10 mouse cellular contexts compared by ENCODE assay signal in genomic region chr7:139156341-139157058, GRCm38 (mm10). TPM values are rescaled to one million over a fixed set of nuclear protein-coding genes. Genes with fewer than 3 reads are reported as not detected.
A peak's percentile ranks its signal among the peaks of the same experiment; 100 is the strongest.
DNase-seq lines count a peak whose midpoint lies in the region; ATAC-seq and TF ChIP-seq lines count a peak whose summit lies in the region.
"Had no signal": no experiment of that assay in that cellular context is flagged by ENCODE, and none has a peak within 500 bp of the region (broad histone marks: within the 10 kb centered on the region; RNA-seq: fewer than 3 reads in every experiment).

No protein-coding gene starts in this region.

- H3K9ac ChIP-seq in CH12.LX (ENCODE audit: insufficient read depth, low read depth): no peak overlapping the region
- H3K9ac ChIP-seq in hindbrain, embryonic 13.5 days: no peak overlapping the region
- H3K9ac ChIP-seq: lung, embryonic 14.5 days had no signal

- ATAC-seq in hindbrain, embryonic 13.5 days (ENCODE audit: low FRiP score): no peak

- H3K36me3 ChIP-seq in CH12.LX (replicated peaks in 1 of 2; ENCODE audit: control insufficient read depth in 1 of 2, insufficient read depth in 1 of 2, low read length in 1 of 2): no peaks in the 10 kb centered on the region
- H3K36me3 ChIP-seq in hindbrain, embryonic 13.5 days: no peaks in the 10 kb centered on the region

- no peak for TF ChIP-seq RAD21 in CH12.LX (IDR thresholded peaks at IDR 0.05; ENCODE audit: low read depth, low read length)

- peaks cover 2 to 4% of the 10 kb centered on the region in 2 experiments; a peak in 2 of 4 replicates for H3K4me1 ChIP-seq in CH12.LX (ENCODE audit: control insufficient read depth in 1 of 2, insufficient read depth in 2 of 2)
- peaks cover 32% of the 10 kb centered on the region for H3K4me1 ChIP-seq in hindbrain, embryonic 13.5 days (replicated peaks)

- no peaks in the 10 kb centered on the region for H3K79me2 ChIP-seq in CH12.LX (replicated peaks; ENCODE audit: control insufficient read depth, extremely low read depth, insufficient read depth, poor library complexity, severe bottlenecking)

- in situ Hi-C loops in CH12.LX (cut with MboI; ENCODE audit: low pct_ligation_motif_present, low pct_unique_long_range_greater_than_20kb, low sequenced_read_pairs): no loop called here

- no peak for TF ChIP-seq EP300 in CH12.LX (IDR thresholded peaks at IDR 0.05; ENCODE audit: low read length)

- peak overlapping the region; percentile 42; the same call in 1 of the 2 replicates for H3K4me2 ChIP-seq in CH12.LX (ENCODE audit: insufficient read depth, low read depth, poor library complexity, severe bottlenecking)
- no peak overlapping the region for H3K4me2 ChIP-seq in hindbrain, embryonic 13.5 days
- H3K4me2 ChIP-seq: lung, embryonic 14.5 days had no signal

- no peak overlapping the region for H3K27ac ChIP-seq in CH12.LX (ENCODE audit: insufficient read depth, low read depth)
- no peak overlapping the region for H3K27ac ChIP-seq in hindbrain, embryonic 13.5 days

- WGBS in hindbrain, embryonic 13.5 days: 41% methylated on average over 10 of the region's 10 CpGs

- no peak for TF ChIP-seq CTCF in CH12.LX (conservative IDR thresholded peaks at IDR 0.05 in 1 of 2, IDR thresholded peaks at IDR 0.05 in 1 of 2; ENCODE audit: low read depth in 2 of 2, low read length in 2 of 2)

- dilution Hi-C loops in CH12.LX (cut with MboI; ENCODE audit: extremely low pct_ligation_motif_present, extremely low pct_unique_long_range_greater_than_20kb, low sequenced_read_pairs): no loop called here

- H3K27me3 ChIP-seq in CH12.LX (replicated peaks): peaks cover 84% of the 10 kb centered on the region
- H3K27me3 ChIP-seq in hindbrain, embryonic 13.5 days: 0 out of 2 replicates have a peak, but pooled peaks cover 6% of the 10 kb centered on the region

- TF ChIP-seq POLR2A in CH12.LX (IDR thresholded peaks at IDR 0.05; ENCODE audit: low read depth, low read length): no peak

- peak; percentile 15 for DNase-seq in gastrocnemius, postnatal 25 days
- no peak for DNase-seq in gastrocnemius, adult 18-20 months (ENCODE audit: low spot score)
- no peak for DNase-seq in CH12.LX (ENCODE audit: extremely low read depth)
- DNase-seq in kidney, adult 18-20 months: peak; percentile 26
- DNase-seq in lung, postnatal 36 days: peak; percentile 73
- no peak for DNase-seq in adrenal gland, adult 18-20 months (ENCODE audit: low spot score in 2 of 2)
- DNase-seq in adrenal gland, postnatal 10 days: no peak
- DNase-seq: lung, embryonic 14.5 days had no signal

- H3K4me3 ChIP-seq in CH12.LX (replicated peaks in 1 of 3; ENCODE audit: low read depth in 2 of 3, low read length in 2 of 3, poor library complexity in 1 of 3): no peak overlapping the region
- no peak overlapping the region for H3K4me3 ChIP-seq in hindbrain, embryonic 13.5 days

- H3K9me3 ChIP-seq in CH12.LX (replicated peaks; ENCODE audit: low read length): no peaks in the 10 kb centered on the region
- no peaks in the 10 kb centered on the region for H3K9me3 ChIP-seq in hindbrain, embryonic 13.5 days

TF ChIP-seq in CH12.LX, 34 proteins besides CTCF, POLR2A, EP300 and RAD21:
- TF ChIP-seq MAZ (IDR thresholded peaks at IDR 0.05; ENCODE audit: low read depth, low read length) (no peak), BHLHE40 (IDR thresholded peaks at IDR 0.05; ENCODE audit: low read depth, low read length) (peak; percentile 79)

RNA-seq across cellular contexts. Expression of gene Lrrc27, which starts 56.3 kb away (rescaled TPM):
- 1 to 10 TPM; 3.2 to 3.9 TPM for total RNA-seq in gastrocnemius, postnatal 25 days (2021)
- 1 to 10 TPM; 1.9 to 3.0 TPM for total RNA-seq in gastrocnemius, adult 18-20 months (2021)
- 0.21 TPM in 1 of 2 replicates, not detected in the other for total RNA-seq in CH12.LX (2012; rRNA removed)
- total RNA-seq in CH12.LX (2014; rRNA removed): not detected in 2 replicates
- not detected in 2 replicates for polyA plus RNA-seq in CH12.LX (2012; ENCODE audit: insufficient read length, low read depth)
- total RNA-seq in adrenal gland, adult 18-20 months (2021): 10 to 100 TPM in 1 of 2 experiments, 1 to 10 TPM in 1; 8.1 to 14.7 TPM
- 3.5 and 5.0 TPM in 2 replicates for polyA plus RNA-seq in hindbrain, embryonic 13.5 days (2015; fragmentation: Nextera tagmentation; extraction: Ambion mirVana)
- total RNA-seq in adrenal gland, postnatal 10 days (2021): 1 to 10 TPM; 3.9 to 7.7 TPM

RNA-seq across cellular contexts. Expression of gene Stk32c, which starts 56.6 kb away (rescaled TPM):
- total RNA-seq in gastrocnemius, postnatal 25 days (2021): under 1 TPM; 0.36 to 0.48 TPM
- total RNA-seq in gastrocnemius, adult 18-20 months (2021): under 1 TPM; 0.27 to 0.31 TPM
- total RNA-seq in CH12.LX (2012; rRNA removed) (not detected in 2 replicates), CH12.LX (2014; rRNA removed) (not detected in 2 replicates)
- not detected in 2 replicates for polyA plus RNA-seq in CH12.LX (2012; ENCODE audit: insufficient read length, low read depth)
- 1 to 10 TPM; 3.2 to 4.3 TPM for total RNA-seq in adrenal gland, adult 18-20 months (2021)
- 1.1 TPM in 2 replicates for polyA plus RNA-seq in hindbrain, embryonic 13.5 days (2015; fragmentation: Nextera tagmentation; extraction: Ambion mirVana)
- 1 to 10 TPM; 2.7 to 3.5 TPM for total RNA-seq in adrenal gland, postnatal 10 days (2021)
- total RNA-seq: hematopoietic stem cell, adult 5-6 weeks had no signal

Comparison
In these comparisons a context has a peak if more than half of its experiments do, and no peak if none do; other contexts are left out.
1. DNase-seq: peak in gastrocnemius, postnatal 25 days (single experiment), kidney, adult 18-20 months (single experiment) and lung, postnatal 36 days (single experiment); none in gastrocnemius, adult 18-20 months (single experiment), CH12.LX (single experiment), adrenal gland, adult 18-20 months (0 of 2) and adrenal gland, postnatal 10 days (single experiment).